Mouse (Mus musculus): ENCODE data around the gene Kcnn3. TPM values are rescaled to one million over a fixed set of nuclear protein-coding genes. Genes with fewer than 3 reads are reported as not detected.

Kcnn3 gene
- total and polyA plus RNA-seq, 2 experiments from 2014 or later, result 7.3 to 23.3 TPM

GRCm38 (mm10) chr3:89508041-89508440 is 11.9 kb upstream of the Kcnn3 start:
- Histone ChIP-seq H3K36me3 (ENCODE audit: insufficient read depth, low read length) (no peaks in the 10 kb centered on the region), H3K27ac (ENCODE audit: low read depth, low read length) (no peak overlapping the region), H3K4me3 (ENCODE audit: low read depth, low read length) (no peak overlapping the region), H3K27me3 (ENCODE audit: insufficient read depth, low read length) (no peaks in the 10 kb centered on the region), H3K9ac (replicated peaks; ENCODE audit: low read length, poor library complexity, severe bottlenecking) (no peak overlapping the region), H3K4me1 (ENCODE audit: insufficient read depth, low read length) (no peaks in the 10 kb centered on the region; the same call in 1 of the 2 replicates), H3K9me3 (ENCODE audit: low read length) (no peaks in the 10 kb centered on the region), H3K4me2 (ENCODE audit: low read depth, low read length, poor library complexity, severe bottlenecking) (no peak overlapping the region)
- DNase-seq (ENCODE audit: low spot score) (no peak), ATAC-seq (ENCODE audit: low FRiP score) (no peak)
- no peak for TF ChIP-seq CTCF (IDR thresholded peaks at IDR 0.05)
- 13% methylated on average over 9 of the region's 9 CpGs for WGBS

DNA sequence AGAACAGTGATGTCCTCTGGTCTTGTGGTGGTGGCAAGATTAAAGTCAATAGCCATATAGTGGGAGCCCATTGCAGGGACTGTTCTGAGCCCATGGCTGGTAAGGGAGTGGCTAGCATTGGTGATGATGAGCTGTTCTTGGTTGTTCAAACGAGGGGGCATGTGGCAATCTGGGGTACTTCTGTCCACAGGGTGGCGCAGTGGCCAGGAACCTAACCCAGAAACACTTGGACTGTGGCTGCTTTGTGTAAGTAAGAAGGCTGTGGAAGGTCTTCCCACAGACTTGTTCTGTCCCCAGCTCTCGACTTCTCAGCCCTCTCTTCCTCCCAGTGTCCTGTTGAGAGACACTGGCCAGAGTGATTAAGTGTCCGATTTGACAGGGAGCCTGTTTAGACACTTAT is 9.0 kb upstream of the Kcnn3 start:
- no peak overlapping the region for H3K9ac ChIP-seq (replicated peaks; ENCODE audit: low read length, poor library complexity, severe bottlenecking)

GRCm38 (mm10) chr3:89511400-89511799 is 8.6 kb upstream of the Kcnn3 start:
- H3K27me3 ChIP-seq (ENCODE audit: insufficient read depth, low read length), result no peaks in the 10 kb centered on the region
- peak overlapping the region; percentile 53; the same call in 1 of the 2 replicates for H3K27ac ChIP-seq (ENCODE audit: low read depth, low read length)
- peak overlapping the region; percentile 12 for H3K4me2 ChIP-seq (ENCODE audit: low read depth, low read length, poor library complexity, severe bottlenecking)
- peak; percentile 49 for DNase-seq (ENCODE audit: low spot score)
- no peak overlapping the region for H3K4me3 ChIP-seq (ENCODE audit: low read depth, low read length)
- H3K9me3 ChIP-seq (ENCODE audit: low read length), result no peaks in the 10 kb centered on the region
- H3K4me1 ChIP-seq (ENCODE audit: insufficient read depth, low read length), result no peaks in the 10 kb centered on the region; the same call in 1 of the 2 replicates
- TF ChIP-seq CTCF (IDR thresholded peaks at IDR 0.05), result no peak
- peak; percentile 50 for ATAC-seq (ENCODE audit: low FRiP score)
- WGBS, result 6% methylated on average over 15 of the region's 15 CpGs
- no peaks in the 10 kb centered on the region for H3K36me3 ChIP-seq (ENCODE audit: insufficient read depth, low read length)
- 0 out of 2 replicates have a peak overlapping the region, but pooled peaks have one; percentile 10 for H3K9ac ChIP-seq (replicated peaks; ENCODE audit: low read length, poor library complexity, severe bottlenecking)

More for the DNA sequence above, 9.0 kb upstream of the Kcnn3 start:
- whole genome bisulfite sequencing, result 9% methylated on average over 4 of the region's 4 CpGs
- Histone ChIP-seq H3K9me3 (ENCODE audit: low read length) (no peaks in the 10 kb centered on the region), H3K4me3 (ENCODE audit: low read depth, low read length) (no peak overlapping the region), H3K27me3 (ENCODE audit: insufficient read depth, low read length) (no peaks in the 10 kb centered on the region), H3K27ac (ENCODE audit: low read depth, low read length) (peak overlapping the region; percentile 53; the same call in 1 of the 2 replicates), H3K36me3 (ENCODE audit: insufficient read depth, low read length) (no peaks in the 10 kb centered on the region), H3K4me2 (ENCODE audit: low read depth, low read length, poor library complexity, severe bottlenecking) (peak overlapping the region; percentile 12), H3K4me1 (ENCODE audit: insufficient read depth, low read length) (no peaks in the 10 kb centered on the region; the same call in 1 of the 2 replicates)
- ATAC-seq (ENCODE audit: low FRiP score) (peak; percentile 75), DNase-seq (ENCODE audit: low spot score) (peak; percentile 79)
- peak; percentile 83 for TF ChIP-seq CTCF (IDR thresholded peaks at IDR 0.05)

- no peak for ATAC-seq (ENCODE audit: low FRiP score)
- Histone ChIP-seq H3K9ac (replicated peaks; ENCODE audit: low read length, poor library complexity, severe bottlenecking) (no peak overlapping the region), H3K27ac (ENCODE audit: low read depth, low read length) (no peak overlapping the region), H3K9me3 (ENCODE audit: low read length) (no peaks in the 10 kb centered on the region), H3K4me2 (ENCODE audit: low read depth, low read length, poor library complexity, severe bottlenecking) (no peak overlapping the region), H3K4me1 (ENCODE audit: insufficient read depth, low read length) (no peaks in the 10 kb centered on the region; the same call in 1 of the 2 replicates), H3K27me3 (ENCODE audit: insufficient read depth, low read length) (no peaks in the 10 kb centered on the region), H3K36me3 (ENCODE audit: insufficient read depth, low read length) (no peaks in the 10 kb centered on the region), H3K4me3 (ENCODE audit: low read depth, low read length) (no peak overlapping the region)
- WGBS, result 94% methylated on average over 2 of the region's 2 CpGs
- DNase-seq (ENCODE audit: low spot score), result no peak
- TF ChIP-seq CTCF (IDR thresholded peaks at IDR 0.05), result peak; percentile 67
These were observed 7.7 kb upstream of the Kcnn3 start for GRCm38 (mm10) chr3:89512225-89512624.

- H3K4me1 ChIP-seq (ENCODE audit: insufficient read depth, low read length), result no peaks in the 10 kb centered on the region; the same call in 1 of the 2 replicates
- H3K9me3 ChIP-seq (ENCODE audit: low read length), result no peaks in the 10 kb centered on the region
- ATAC-seq (ENCODE audit: low FRiP score) (no peak), DNase-seq (ENCODE audit: low spot score) (no peak)
- no peaks in the 10 kb centered on the region for H3K36me3 ChIP-seq (ENCODE audit: insufficient read depth, low read length)
- no peak overlapping the region for H3K9ac ChIP-seq (replicated peaks; ENCODE audit: low read length, poor library complexity, severe bottlenecking)
- no peak overlapping the region for H3K4me2 ChIP-seq (ENCODE audit: low read depth, low read length, poor library complexity, severe bottlenecking)
- no peak overlapping the region for H3K27ac ChIP-seq (ENCODE audit: low read depth, low read length)
- H3K27me3 ChIP-seq (ENCODE audit: insufficient read depth, low read length), result no peaks in the 10 kb centered on the region
- TF ChIP-seq CTCF (IDR thresholded peaks at IDR 0.05), result no peak
- WGBS, result 74% methylated on average over 11 of the region's 11 CpGs
- H3K4me3 ChIP-seq (ENCODE audit: low read depth, low read length), result no peak overlapping the region
These were observed 4.5 kb upstream of the Kcnn3 start for GRCm38 (mm10) chr3:89515444-89515843.

GRCm38 (mm10) chr3:89516321-89516720 is 3.6 kb upstream of the Kcnn3 start:
- Histone ChIP-seq H3K4me3 (ENCODE audit: low read depth, low read length) (no peak overlapping the region), H3K36me3 (ENCODE audit: insufficient read depth, low read length) (no peaks in the 10 kb centered on the region), H3K27me3 (ENCODE audit: insufficient read depth, low read length) (no peaks in the 10 kb centered on the region), H3K4me2 (ENCODE audit: low read depth, low read length, poor library complexity, severe bottlenecking) (no peak overlapping the region), H3K4me1 (ENCODE audit: insufficient read depth, low read length) (no peaks in the 10 kb centered on the region; the same call in 1 of the 2 replicates), H3K27ac (ENCODE audit: low read depth, low read length) (no peak overlapping the region), H3K9ac (replicated peaks; ENCODE audit: low read length, poor library complexity, severe bottlenecking) (no peak overlapping the region), H3K9me3 (ENCODE audit: low read length) (no peaks in the 10 kb centered on the region)
- no peak for DNase-seq (ENCODE audit: low spot score)
- 92% methylated on average over 5 of the region's 5 CpGs for WGBS
- peak; percentile 45 for TF ChIP-seq CTCF (IDR thresholded peaks at IDR 0.05)
- no peak for ATAC-seq (ENCODE audit: low FRiP score)
